Mouse (Mus musculus) stomach, embryonic 15.5 days (tissue): ENCODE measurements around the gene Samd4. TPM values are rescaled to one million over a fixed set of nuclear protein-coding genes. Genes with fewer than 3 reads are reported as not detected.

Experiments used
- ATAC-seq: fragments of 200-750 bp; cut with Nextera tagmentation; 2 replicates; pipeline ENCODE4 v1.8.0; 2017; ENCODE audit warnings: low read depth, moderate number of reproducible peaks, moderate TSS enrichment; ENCODE audit not compliant: insufficient read depth, low FRiP score
- H3K27ac ChIP-seq: fragments of 300-500 bp; sonication (generic); 2 replicates; pipeline ENCODE4 v1.5.1; 2015; ENCODE audit warnings: mild to moderate bottlenecking, inconsistent platforms
- H3K27me3 ChIP-seq: fragments of 300-500 bp; sonication (generic); replicated peaks from 2 replicates; pipeline ENCODE4 v1.6.1; 2015; ENCODE audit warnings: inconsistent platforms
- H3K36me3 ChIP-seq: fragments of 300-500 bp; sonication (generic); 2 replicates; pipeline ENCODE4 v1.6.1; 2015; ENCODE audit warnings: inconsistent platforms
- H3K4me1 ChIP-seq: fragments of 300-500 bp; sonication (generic); 2 replicates; pipeline ENCODE4 v1.6.1; 2015; ENCODE audit warnings: inconsistent platforms
- H3K4me2 ChIP-seq: fragments of 300-500 bp; sonication (generic); 2 replicates; pipeline ENCODE4 v1.6.1; 2015; ENCODE audit warnings: mild to moderate bottlenecking, inconsistent platforms
- H3K4me3 ChIP-seq: fragments of 300-500 bp; sonication (generic); replicated peaks from 2 replicates; pipeline ENCODE4 v1.5.1; 2015; ENCODE audit warnings: inconsistent platforms
- H3K9ac ChIP-seq: fragments of 300-500 bp; sonication (generic); 2 replicates; pipeline ENCODE4 v1.6.1; 2015; ENCODE audit warnings: inconsistent platforms
- H3K9me3 ChIP-seq: fragments of 300-500 bp; sonication (generic); 2 replicates; pipeline ENCODE4 v1.6.1; 2016; ENCODE audit warnings: inconsistent platforms
- WGBS: fragments of 180-500 bp; shearing (Covaris S2); methylation state at CpG from one replicate; pipeline ENCODE4 v1.1.7; 2015; 5-methylcytosine and 5-hydroxymethylcytosine counted together
- polyA plus RNA-seq: library from polyadenylated mRNA; unstranded; fragments of >200 nt; fragmentation: Nextera tagmentation; extraction: Ambion mirVana; gene quantifications from 2 replicates; pipeline ENCODE4 v1.2.1, GENCODE M21; 2015

The Samd4 gene
- polyA plus RNA-seq, 1 experiment from 2014 or later = 7.1 TPM

- Histone ChIP-seq H3K4me3 (no peak overlapping the region), H3K9ac (no peak overlapping the region), H3K27me3 (no peaks in the 10 kb centered on the region), H3K36me3 (no peaks in the 10 kb centered on the region), H3K9me3 (no peaks in the 10 kb centered on the region), H3K27ac (peak overlapping the region; percentile 67), H3K4me1 (peaks cover 10% of the 10 kb centered on the region), H3K4me2 (no peak overlapping the region)
- ATAC-seq = 0 out of 2 replicates have a peak, but pooled peaks have one; percentile 26
- 27% methylated on average over 6 of the region's 6 CpGs for WGBS
These were observed 58.4 kb downstream of the Samd4 start for GRCm38 (mm10) chr14:46941077-46941476.

GRCm38 (mm10) chr14:46941896-46942812 is 59.5 kb downstream of the Samd4 start:
- no peaks in the 10 kb centered on the region for H3K27me3 ChIP-seq
- H3K36me3 ChIP-seq = no peaks in the 10 kb centered on the region
- peak; percentile 79 for ATAC-seq
- no peak overlapping the region for H3K9ac ChIP-seq
- peaks cover 10% of the 10 kb centered on the region for H3K4me1 ChIP-seq
- peak overlapping the region; percentile 27; the same call in 1 of the 2 replicates for H3K4me2 ChIP-seq
- peak overlapping the region; percentile 67 for H3K27ac ChIP-seq
- no peaks in the 10 kb centered on the region for H3K9me3 ChIP-seq
- H3K4me3 ChIP-seq = no peak overlapping the region
- WGBS = 41% methylated on average over 23 of the region's 23 CpGs

- Histone ChIP-seq H3K4me3 (no peak overlapping the region), H3K27me3 (no peaks in the 10 kb centered on the region), H3K9me3 (no peaks in the 10 kb centered on the region), H3K4me2 (no peak overlapping the region), H3K9ac (no peak overlapping the region), H3K4me1 (peaks cover 10% of the 10 kb centered on the region), H3K27ac (no peak overlapping the region), H3K36me3 (no peaks in the 10 kb centered on the region)
- 75% methylated on average over 3 of the region's 3 CpGs for WGBS
- no peak for ATAC-seq
These were observed 61.8 kb downstream of the Samd4 start for GRCm38 (mm10) chr14:46944411-46944810.

GRCm38 (mm10) chr14:46945903-46946490 is 63.3 kb downstream of the Samd4 start:
- H3K36me3 ChIP-seq = no peaks in the 10 kb centered on the region
- H3K4me1 ChIP-seq = peaks cover 11% of the 10 kb centered on the region
- no peaks in the 10 kb centered on the region for H3K9me3 ChIP-seq
- 71% methylated on average over 10 of the region's 10 CpGs for WGBS
- H3K27me3 ChIP-seq = no peaks in the 10 kb centered on the region
- no peak overlapping the region for H3K4me2 ChIP-seq
- H3K27ac ChIP-seq = no peak overlapping the region
- H3K4me3 ChIP-seq = no peak overlapping the region
- ATAC-seq = no peak
- H3K9ac ChIP-seq = no peak overlapping the region

GRCm38 (mm10) chr14:46947644-46948043 is 65.0 kb downstream of the Samd4 start:
- Histone ChIP-seq H3K27ac (no peak overlapping the region), H3K4me1 (peaks cover 3% of the 10 kb centered on the region; the same call in 1 of the 2 replicates), H3K36me3 (no peaks in the 10 kb centered on the region), H3K4me3 (no peak overlapping the region), H3K9ac (no peak overlapping the region), H3K27me3 (no peaks in the 10 kb centered on the region), H3K9me3 (no peaks in the 10 kb centered on the region), H3K4me2 (no peak overlapping the region)
- no peak for ATAC-seq
- WGBS = 78% methylated on average over 3 of the region's 3 CpGs

GRCm38 (mm10) chr14:46950527-46951384 is 68.1 kb downstream of the Samd4 start:
- no peak overlapping the region for H3K4me2 ChIP-seq
- no peak overlapping the region for H3K27ac ChIP-seq
- no peak for ATAC-seq
- no peaks in the 10 kb centered on the region for H3K36me3 ChIP-seq
- 51% methylated on average over 11 of the region's 11 CpGs for WGBS
- no peak overlapping the region for H3K4me3 ChIP-seq
- H3K9me3 ChIP-seq = no peaks in the 10 kb centered on the region
- no peak overlapping the region for H3K9ac ChIP-seq
- H3K27me3 ChIP-seq = no peaks in the 10 kb centered on the region
- peaks cover 3% of the 10 kb centered on the region; the same call in 1 of the 2 replicates for H3K4me1 ChIP-seq

GRCm38 (mm10) chr14:46952264-46952663 is 69.6 kb downstream of the Samd4 start:
- peaks cover 5% of the 10 kb centered on the region; the same call in 1 of the 2 replicates for H3K4me1 ChIP-seq
- WGBS = 66% methylated on average over 2 of the region's 2 CpGs
- no peak overlapping the region for H3K27ac ChIP-seq
- H3K36me3 ChIP-seq = no peaks in the 10 kb centered on the region
- H3K4me2 ChIP-seq = no peak overlapping the region
- H3K27me3 ChIP-seq = no peaks in the 10 kb centered on the region
- no peaks in the 10 kb centered on the region for H3K9me3 ChIP-seq
- no peak overlapping the region for H3K9ac ChIP-seq
- ATAC-seq = no peak
- H3K4me3 ChIP-seq = no peak overlapping the region

- Histone ChIP-seq H3K9ac (no peak overlapping the region), H3K4me1 (peaks cover 5% of the 10 kb centered on the region; the same call in 1 of the 2 replicates), H3K4me2 (no peak overlapping the region), H3K36me3 (no peaks in the 10 kb centered on the region), H3K4me3 (no peak overlapping the region), H3K27me3 (no peaks in the 10 kb centered on the region), H3K27ac (no peak overlapping the region), H3K9me3 (no peaks in the 10 kb centered on the region)
- WGBS = 30% methylated on average over 2 of the region's 2 CpGs
- ATAC-seq = no peak
These were observed 72.5 kb downstream of the Samd4 start for GRCm38 (mm10) chr14:46955109-46955508.

GRCm38 (mm10) chr14:46955574-46956043 is 73.0 kb downstream of the Samd4 start:
- Histone ChIP-seq H3K9ac (no peak overlapping the region), H3K9me3 (no peaks in the 10 kb centered on the region), H3K4me2 (no peak overlapping the region), H3K4me1 (0 out of 2 replicates have a peak, but pooled peaks cover 3% of the 10 kb centered on the region), H3K27ac (no peak overlapping the region), H3K4me3 (no peak overlapping the region), H3K27me3 (no peaks in the 10 kb centered on the region), H3K36me3 (no peaks in the 10 kb centered on the region)
- 20% methylated on average over 9 of the region's 9 CpGs for WGBS
- ATAC-seq = no peak

GRCm38 (mm10) chr14:46956121-46956520 is 73.5 kb downstream of the Samd4 start:
- ATAC-seq = no peak
- H3K9ac ChIP-seq = no peak overlapping the region
- H3K27ac ChIP-seq = no peak overlapping the region
- no peaks in the 10 kb centered on the region for H3K9me3 ChIP-seq
- H3K27me3 ChIP-seq = no peaks in the 10 kb centered on the region
- no peak overlapping the region for H3K4me3 ChIP-seq
- no peak overlapping the region for H3K4me2 ChIP-seq
- H3K4me1 ChIP-seq = 0 out of 2 replicates have a peak, but pooled peaks cover 3% of the 10 kb centered on the region
- no peaks in the 10 kb centered on the region for H3K36me3 ChIP-seq
- 23% methylated on average over 7 of the region's 7 CpGs for WGBS

GRCm38 (mm10) chr14:46959166-46959721 is 76.6 kb downstream of the Samd4 start:
- Histone ChIP-seq H3K9ac (no peak overlapping the region), H3K4me3 (no peak overlapping the region), H3K27ac (no peak overlapping the region), H3K4me2 (no peak overlapping the region), H3K9me3 (no peaks in the 10 kb centered on the region), H3K36me3 (no peaks in the 10 kb centered on the region), H3K27me3 (no peaks in the 10 kb centered on the region), H3K4me1 (0 out of 2 replicates have a peak, but pooled peaks cover 3% of the 10 kb centered on the region)
- ATAC-seq = no peak
- WGBS = 66% methylated on average over 7 of the region's 7 CpGs
